In the genomic region with DNA sequence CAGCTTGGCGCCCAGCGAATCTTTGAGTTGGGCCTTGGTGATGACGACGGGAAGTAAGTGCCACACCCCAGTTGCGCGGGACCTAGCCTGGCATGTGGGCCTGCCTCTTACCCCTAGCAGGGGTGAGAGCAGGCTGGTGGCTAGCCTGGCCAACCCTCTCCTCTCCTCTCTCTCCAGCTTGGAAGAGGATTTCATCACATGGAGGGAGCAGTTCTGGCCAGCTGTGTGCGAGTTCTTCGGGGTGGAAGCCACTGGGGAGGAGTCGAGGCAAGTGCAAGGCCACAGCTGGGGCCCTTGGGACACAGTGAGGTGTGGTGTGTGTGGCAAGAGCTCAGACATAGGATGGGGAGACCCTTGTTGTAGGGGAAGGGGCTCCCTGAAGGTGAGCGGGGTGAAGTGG, we compare ENCODE assay signal across 25 mouse cellular contexts. TPM values are rescaled to one million over a fixed set of nuclear protein-coding genes. Genes with fewer than 3 reads are reported as not detected.
DNase-seq lines count a peak whose midpoint lies in the region; ATAC-seq lines count a peak whose summit lies in the region.
"Had no signal": no experiment of that assay in that cellular context is flagged by ENCODE, and none has a peak within 500 bp of the region (broad histone marks: within the 10 kb centered on the region; RNA-seq: fewer than 3 reads in every experiment).

No protein-coding gene starts in this region.

- H3K4me1 ChIP-seq in hindbrain, embryonic 10.5 days (replicated peaks), result peaks cover 21% of the 10 kb centered on the region
- H3K4me1 ChIP-seq in hindbrain, embryonic 11.5 days (replicated peaks; ENCODE audit: control insufficient read depth, insufficient read depth, low read length), result peaks cover 11% of the 10 kb centered on the region

- peak; percentile 10 for DNase-seq in cerebellum, adult 9-11 months
- no peak for DNase-seq in cerebellum, adult 9-10 months
- DNase-seq in hindbrain, embryonic 10.5 days (ENCODE audit: low spot score), result no peak
- DNase-seq in hindbrain, embryonic 11.5 days (ENCODE audit: low spot score), result no peak
- peak; percentile 85 for DNase-seq in adipocyte (ENCODE audit: low spot score)
- DNase-seq in spleen, adult 12 weeks (ENCODE audit: low spot score), result no peak
- DNase-seq: adrenal gland, adult 2 months; adrenal gland, postnatal 14 days; B cell, adult 2 months; cerebellum, postnatal 14 days; gastrocnemius, postnatal 25 days; heart, adult 2 months; kidney, adult 18-20 months had no signal

- 0 out of 2 replicates have a peak overlapping the region, but pooled peaks have one; percentile 3 for H3K27ac ChIP-seq in hindbrain, embryonic 10.5 days
- H3K27ac ChIP-seq in hindbrain, embryonic 11.5 days (ENCODE audit: low read depth, low read length), result no peak overlapping the region
- H3K27ac ChIP-seq: forebrain, embryonic 10.5 days; forebrain, embryonic 13.5 days; heart, adult 2 months; heart, embryonic 10.5 days; heart, embryonic 13.5 days; hindbrain, embryonic 14.5 days; hindbrain, postnatal 0 days had no signal

- 95% methylated on average over 10 of the region's 10 CpGs for WGBS in hindbrain, embryonic 10.5 days
- WGBS in hindbrain, embryonic 11.5 days, result 94% methylated on average over 10 of the region's 10 CpGs

- H3K9me3 ChIP-seq in hindbrain, embryonic 10.5 days, result no peaks in the 10 kb centered on the region
- H3K9me3 ChIP-seq in hindbrain, embryonic 11.5 days (ENCODE audit: control insufficient read depth, low read length), result no peaks in the 10 kb centered on the region
- H3K9me3 ChIP-seq: forebrain, embryonic 10.5 days; forebrain, embryonic 13.5 days; heart, embryonic 10.5 days; heart, embryonic 13.5 days had no signal

- H3K9ac ChIP-seq in hindbrain, embryonic 11.5 days (ENCODE audit: low read depth, low read length), result no peak overlapping the region
- H3K9ac ChIP-seq: forebrain, embryonic 13.5 days; heart, embryonic 13.5 days; hindbrain, embryonic 14.5 days had no signal

- H3K36me3 ChIP-seq in hindbrain, embryonic 10.5 days, result peaks cover 83% of the 10 kb centered on the region
- H3K36me3 ChIP-seq in hindbrain, embryonic 11.5 days (ENCODE audit: control insufficient read depth, insufficient read depth, low read length), result peaks cover 36% of the 10 kb centered on the region

- no peak for ATAC-seq in hindbrain, embryonic 11.5 days (ENCODE audit: low FRiP score)
- ATAC-seq: forebrain, embryonic 13.5 days; forebrain, embryonic 16.5 days; hindbrain, postnatal 0 days; inflammation-experienced regulatory T-cells, adult 6 months; intestine, embryonic 16.5 days; Patski had no signal

- no peak overlapping the region for H3K4me3 ChIP-seq in hindbrain, embryonic 10.5 days
- no peak overlapping the region for H3K4me3 ChIP-seq in hindbrain, embryonic 11.5 days (ENCODE audit: low read depth, low read length)
- H3K4me3 ChIP-seq: forebrain, embryonic 10.5 days; forebrain, embryonic 13.5 days; heart, adult 2 months; heart, embryonic 10.5 days; heart, embryonic 13.5 days had no signal

- no peaks in the 10 kb centered on the region for H3K27me3 ChIP-seq in hindbrain, embryonic 10.5 days (ENCODE audit: insufficient read depth, poor library complexity, severe bottlenecking)
- H3K27me3 ChIP-seq in hindbrain, embryonic 11.5 days (ENCODE audit: control insufficient read depth, insufficient read depth, low read length), result no peaks in the 10 kb centered on the region
- H3K27me3 ChIP-seq: CH12.LX; forebrain, embryonic 13.5 days; heart, embryonic 13.5 days; Patski had no signal

- H3K4me2 ChIP-seq in hindbrain, embryonic 11.5 days (replicated peaks; ENCODE audit: low read depth, low read length), result no peak overlapping the region
- H3K4me2 ChIP-seq: forebrain, embryonic 13.5 days; heart, embryonic 13.5 days; hindbrain, embryonic 14.5 days had no signal

RNA-seq across cellular contexts. Expression of a gene that starts 13.3 kb away (rescaled TPM):
- 67.0 and 74.3 TPM in 2 replicates for polyA plus RNA-seq in hindbrain, embryonic 10.5 days (2016; fragmentation: Nextera tagmentation; extraction: Ambion mirVana)
- 62.5 and 70.0 TPM in 2 replicates for polyA plus RNA-seq in hindbrain, embryonic 11.5 days (2014; fragmentation: Nextera tagmentation; extraction: Ambion mirVana)

RNA-seq across cellular contexts. Expression of a gene that starts 47.3 kb away (rescaled TPM):
- 0.24 and 0.43 TPM in 2 replicates for polyA plus RNA-seq in hindbrain, embryonic 10.5 days (2016; fragmentation: Nextera tagmentation; extraction: Ambion mirVana)
- polyA plus RNA-seq in hindbrain, embryonic 11.5 days (2014; fragmentation: Nextera tagmentation; extraction: Ambion mirVana), result 0.36 and 0.54 TPM in 2 replicates
- polyA plus RNA-seq: G1E; heart, embryonic 13.5 days had no signal

RNA-seq across cellular contexts. Expression of a gene that starts 47.4 kb away (rescaled TPM):
- polyA plus RNA-seq in hindbrain, embryonic 10.5 days (2016; fragmentation: Nextera tagmentation; extraction: Ambion mirVana), result 609 and 683 TPM in 2 replicates
- 620 and 621 TPM in 2 replicates for polyA plus RNA-seq in hindbrain, embryonic 11.5 days (2014; fragmentation: Nextera tagmentation; extraction: Ambion mirVana)

Comparison
In these comparisons a context has a peak if more than half of its experiments do, and no peak if none do; other contexts are left out.
1. DNase-seq: peak in cerebellum, adult 9-11 months (single experiment) and adipocyte (single experiment); none in cerebellum, adult 9-10 months (single experiment), hindbrain, embryonic 10.5 days (single experiment), hindbrain, embryonic 11.5 days (single experiment) and spleen, adult 12 weeks (single experiment).